Mouse (Mus musculus) liver, embryonic 11.5 days (tissue): Measurements from ENCODE around the gene Utf1. TPM values are rescaled to one million over a fixed set of nuclear protein-coding genes. Genes with fewer than 3 reads are reported as not detected.

Experiments
- ATAC-seq: fragments of 200-750 bp; cut with Nextera tagmentation; replicated peaks from 2 replicates; pipeline ENCODE4 v1.8.0; 2017; ENCODE audit warnings: moderate number of reproducible peaks, mild to moderate bottlenecking, moderate TSS enrichment, moderate library complexity; ENCODE audit not compliant: low FRiP score
- DNase-seq: peaks from one replicate; pipeline ENCODE4 v3.0.0-alpha.2; 2017; ENCODE audit warnings: low spot score
- H3K27ac ChIP-seq: fragments of 300-500 bp; sonication (generic); 2 replicates; pipeline ENCODE4 v1.5.1; 2014; ENCODE audit warnings: mild to moderate bottlenecking, low read depth, low read length, control low read depth
- H3K27me3 ChIP-seq: fragments of 300-500 bp; sonication (generic); replicated peaks from 2 replicates; pipeline ENCODE4 v1.6.1; 2014; ENCODE audit warnings: low read length, mixed read lengths; ENCODE audit not compliant: control insufficient read depth, insufficient read depth
- H3K36me3 ChIP-seq: fragments of 300-500 bp; sonication (generic); 2 replicates; pipeline ENCODE4 v1.6.1; 2014; ENCODE audit warnings: mild to moderate bottlenecking, low read length, moderate library complexity, mixed read lengths; ENCODE audit not compliant: control insufficient read depth, insufficient read depth
- H3K4me1 ChIP-seq: fragments of 300-500 bp; sonication (generic); replicated peaks from 2 replicates; pipeline ENCODE4 v1.6.1; 2014; ENCODE audit warnings: low read length, mixed read lengths; ENCODE audit not compliant: control insufficient read depth, insufficient read depth
- H3K4me2 ChIP-seq: fragments of 300-500 bp; sonication (generic); 2 replicates; pipeline ENCODE4 v1.6.1; 2014; ENCODE audit warnings: mild to moderate bottlenecking, control low read depth, moderate library complexity
- H3K4me3 ChIP-seq: fragments of 300-500 bp; sonication (generic); 2 replicates; pipeline ENCODE4 v1.5.1; 2014; ENCODE audit warnings: low read depth, low read length, control low read depth
- H3K9ac ChIP-seq: fragments of 300-500 bp; sonication (generic); 2 replicates; pipeline ENCODE4 v1.6.1; 2014; ENCODE audit warnings: low read depth, low read length, control low read depth
- H3K9me3 ChIP-seq: fragments of 300-500 bp; sonication (generic); 2 replicates; pipeline ENCODE4 v1.6.1; 2016; ENCODE audit warnings: low read length, inconsistent platforms, mixed read lengths; ENCODE audit not compliant: control insufficient read depth
- WGBS: fragments of 180-500 bp; shearing (Covaris S2); extraction: QIAGEN DNeasy Blood & Tissue Kit; methylation state at CpG from one replicate; pipeline ENCODE4 v1.1.7; 2014; 5-methylcytosine and 5-hydroxymethylcytosine counted together
- polyA plus RNA-seq: library from polyadenylated mRNA; unstranded; fragments of >200 nt; fragmentation: Nextera tagmentation; extraction: Ambion mirVana; gene quantifications from 2 replicates; pipeline ENCODE4 v1.2.1, GENCODE M21; 2014

The Utf1 gene
- polyA plus RNA-seq, 1 experiment from 2014 or later = not detected

GRCm38 (mm10) chr7:139971436-139971835 lies 27.8 kb downstream of the Utf1 start:
- Histone ChIP-seq H3K4me2 (no peak overlapping the region), H3K27me3 (no peaks in the 10 kb centered on the region)
- peak; percentile 57 for ATAC-seq

GRCm38 (mm10) chr7:139972923-139973331 lies 29.3 kb downstream of the Utf1 start:
- DNase-seq (no peak), ATAC-seq (no peak)
- Histone ChIP-seq H3K27me3 (peaks cover 3% of the 10 kb centered on the region; the same call in 1 of the 2 replicates), H3K4me1 (no peaks in the 10 kb centered on the region), H3K9ac (no peak overlapping the region), H3K9me3 (no peaks in the 10 kb centered on the region), H3K4me3 (no peak overlapping the region), H3K27ac (no peak overlapping the region), H3K36me3 (no peaks in the 10 kb centered on the region), H3K4me2 (no peak overlapping the region)

More at GRCm38 (mm10) chr7:139971436-139971835, 27.8 kb downstream of the Utf1 start:
- no peaks in the 10 kb centered on the region for H3K9me3 ChIP-seq
- no peak overlapping the region for H3K27ac ChIP-seq
- no peaks in the 10 kb centered on the region for H3K36me3 ChIP-seq
- H3K4me3 ChIP-seq = no peak overlapping the region
- 0 out of 2 replicates have a peak overlapping the region, but pooled peaks have one; percentile 14 for H3K9ac ChIP-seq
- no peaks in the 10 kb centered on the region for H3K4me1 ChIP-seq
- no peak for DNase-seq
- WGBS = 42% methylated on average over 6 of the region's 6 CpGs

GRCm38 (mm10) chr7:139974307-139974706 lies 30.7 kb downstream of the Utf1 start:
- Histone ChIP-seq H3K9ac (no peak overlapping the region), H3K27ac (no peak overlapping the region), H3K4me2 (no peak overlapping the region), H3K9me3 (no peaks in the 10 kb centered on the region), H3K4me3 (no peak overlapping the region), H3K27me3 (peaks cover 3% of the 10 kb centered on the region; the same call in 1 of the 2 replicates), H3K36me3 (no peaks in the 10 kb centered on the region), H3K4me1 (no peaks in the 10 kb centered on the region)
- no peak for DNase-seq
- WGBS = 60% methylated on average over 10 of the region's 10 CpGs
- ATAC-seq = no peak

GRCm38 (mm10) chr7:139975471-139975870 lies 31.9 kb downstream of the Utf1 start:
- ATAC-seq (no peak), DNase-seq (no peak)
- no peaks in the 10 kb centered on the region for H3K36me3 ChIP-seq
- H3K27ac ChIP-seq = no peak overlapping the region
- no peak overlapping the region for H3K9ac ChIP-seq
- H3K4me1 ChIP-seq = no peaks in the 10 kb centered on the region
- H3K9me3 ChIP-seq = no peaks in the 10 kb centered on the region
- peaks cover 3% of the 10 kb centered on the region; the same call in 1 of the 2 replicates for H3K27me3 ChIP-seq
- no peak overlapping the region for H3K4me3 ChIP-seq
- WGBS = 50% methylated on average over 5 of the region's 5 CpGs
- H3K4me2 ChIP-seq = no peak overlapping the region

GRCm38 (mm10) chr7:139978278-139978892 lies 34.8 kb downstream of the Utf1 start, which contains the start of gene 6430531B16Rik:
Gene 6430531B16Rik, minus strand, starts transcription at chr7:139978755.
- H3K9me3 ChIP-seq = no peaks in the 10 kb centered on the region
- H3K27me3 ChIP-seq = peaks cover 3% of the 10 kb centered on the region; the same call in 1 of the 2 replicates
- peak within 1 kb of the TSS; percentile 71 for H3K4me2 ChIP-seq
- H3K27ac ChIP-seq = no peak within 1 kb of the TSS
- WGBS = 7% methylated on average over 32 of the region's 32 CpGs
- no peaks in the 10 kb centered on the region for H3K4me1 ChIP-seq
- peak; percentile 85 for ATAC-seq
- H3K9ac ChIP-seq = peak within 1 kb of the TSS; percentile 46
- H3K36me3 ChIP-seq = no peaks in the 10 kb centered on the region
- peak; percentile 78 for DNase-seq
- peak within 1 kb of the TSS; percentile 51 for H3K4me3 ChIP-seq

GRCm38 (mm10) chr7:139979011-139979719 lies 35.6 kb downstream of the Utf1 start:
- H3K4me1 ChIP-seq = no peaks in the 10 kb centered on the region
- H3K27ac ChIP-seq = no peak overlapping the region
- ATAC-seq (peak; percentile 22; the same call in 1 of the 2 replicates), DNase-seq (no peak)
- no peaks in the 10 kb centered on the region for H3K36me3 ChIP-seq
- peak overlapping the region; percentile 51; the same call in 1 of the 2 replicates for H3K4me3 ChIP-seq
- H3K27me3 ChIP-seq = peaks cover 3% of the 10 kb centered on the region; the same call in 1 of the 2 replicates
- H3K4me2 ChIP-seq = peak overlapping the region; percentile 71
- 39% methylated on average over 13 of the region's 13 CpGs for WGBS
- no peak overlapping the region for H3K9ac ChIP-seq
- H3K9me3 ChIP-seq = no peaks in the 10 kb centered on the region

GRCm38 (mm10) chr7:139980778-139981177 lies 37.2 kb downstream of the Utf1 start:
- Histone ChIP-seq H3K36me3 (no peaks in the 10 kb centered on the region), H3K27ac (no peak overlapping the region), H3K4me1 (no peaks in the 10 kb centered on the region), H3K27me3 (peaks cover 3% of the 10 kb centered on the region; the same call in 1 of the 2 replicates), H3K4me2 (no peak overlapping the region), H3K4me3 (no peak overlapping the region), H3K9me3 (no peaks in the 10 kb centered on the region), H3K9ac (no peak overlapping the region)
- ATAC-seq = no peak
- WGBS = 54% methylated on average over 3 of the region's 3 CpGs
- no peak for DNase-seq

GRCm38 (mm10) chr7:139982058-139982457 lies 38.5 kb downstream of the Utf1 start:
- no peaks in the 10 kb centered on the region for H3K9me3 ChIP-seq
- no peaks in the 10 kb centered on the region for H3K4me1 ChIP-seq
- WGBS = 74% methylated on average over 11 of the region's 11 CpGs
- H3K4me2 ChIP-seq = no peak overlapping the region
- no peak overlapping the region for H3K4me3 ChIP-seq
- H3K36me3 ChIP-seq = no peaks in the 10 kb centered on the region
- no peak for DNase-seq
- no peak overlapping the region for H3K9ac ChIP-seq
- H3K27me3 ChIP-seq = peaks cover 3% of the 10 kb centered on the region; the same call in 1 of the 2 replicates
- H3K27ac ChIP-seq = no peak overlapping the region
- no peak for ATAC-seq
